In genomic region chr5:34352084-34352631, GRCm38 (mm10) we compare ENCODE assay signal across 20 mouse cellular contexts.
"Had no signal": no experiment of that assay in that cellular context is flagged by ENCODE, and none has a peak within 500 bp of the region (broad histone marks: within the 10 kb centered on the region; RNA-seq: fewer than 3 reads in every experiment).

No protein-coding gene starts in this region.

- DNase-seq: lung, adult 2 months; lung, postnatal 14 days; lung, postnatal 36 days; midbrain, embryonic 14.5 days; retina, postnatal 1 day; right cerebral cortex, adult 18-20 months; right cerebral cortex, postnatal 25 days; thymus, adult 18-20 months; thymus, postnatal 14 days; thymus, postnatal 36 days had no signal

- H3K27ac ChIP-seq: lung, embryonic 15.5 days; macrophage; midbrain, embryonic 10.5 days; midbrain, embryonic 12.5 days; neural tube, embryonic 13.5 days; neural tube, embryonic 15.5 days had no signal

- H3K9ac ChIP-seq: lung, embryonic 15.5 days; midbrain, embryonic 12.5 days; neural tube, embryonic 13.5 days; neural tube, embryonic 15.5 days had no signal

- H3K27me3 ChIP-seq: lung, embryonic 15.5 days; megakaryocyte, embryonic 14.5 days; midbrain, embryonic 12.5 days; neural tube, embryonic 13.5 days; neural tube, embryonic 15.5 days had no signal

- H3K4me3 ChIP-seq: lung, embryonic 15.5 days; megakaryocyte, embryonic 14.5 days; midbrain, embryonic 10.5 days; midbrain, embryonic 12.5 days; myocyte; neural tube, embryonic 13.5 days; neural tube, embryonic 15.5 days had no signal

- H3K9me3 ChIP-seq: lung, embryonic 15.5 days; megakaryocyte, embryonic 14.5 days; midbrain, embryonic 10.5 days; midbrain, embryonic 12.5 days; neural tube, embryonic 13.5 days; neural tube, embryonic 15.5 days had no signal

- H3K4me1 ChIP-seq: lung, embryonic 15.5 days; midbrain, embryonic 10.5 days; midbrain, embryonic 12.5 days; neural tube, embryonic 13.5 days; neural tube, embryonic 15.5 days had no signal

- ATAC-seq: lung, postnatal 0 days; midbrain, embryonic 16.5 days had no signal

- H3K4me2 ChIP-seq: lung, embryonic 15.5 days; midbrain, embryonic 12.5 days; neural tube, embryonic 13.5 days; neural tube, embryonic 15.5 days had no signal
